Mouse (Mus musculus) MEL (cell line): Measurements from ENCODE around the gene Nfix. TPM values are rescaled to one million over a fixed set of nuclear protein-coding genes. Genes with fewer than 3 reads are reported as not detected.

Source experiments
- DNase-seq: peaks from one replicate; pipeline ENCODE4 v3.0.0; 2011; ENCODE audit warnings: low read depth, low spot score
- H3K27ac ChIP-seq: 2 replicates; pipeline ENCODE4 v1.5.1; 2012; ENCODE audit warnings: low read depth, mild to moderate bottlenecking, control low read depth, low read length, moderate library complexity; ENCODE audit not compliant: control insufficient read depth
- H3K27me3 ChIP-seq, 2 experiments: fragments of 150-350 bp in 1 of 2; sonication (generic) in 1 of 2; 2 replicates each; pipeline ENCODE4 v1.6.1; 2012; ENCODE audit warnings: low read length in 2 of 2, mild to moderate bottlenecking in 2 of 2, improper control_type of control experiment in 1 of 2, moderate library complexity in 1 of 2; ENCODE audit not compliant: insufficient read depth in 2 of 2, control insufficient read depth in 1 of 2
- H3K36me3 ChIP-seq, 2 experiments: 2 replicates each; pipeline ENCODE4 v1.6.1; 2012 to 2014; ENCODE audit warnings: low read length in 2 of 2, improper control_type of control experiment in 1 of 2, inconsistent platforms in 1 of 2, mild to moderate bottlenecking in 1 of 2; ENCODE audit not compliant: insufficient read depth in 2 of 2, control insufficient read depth in 1 of 2
- H3K4me1 ChIP-seq, 2 experiments: fragments of 150-350 bp in 1 of 2; sonication (generic) in 1 of 2; 2 replicates each; pipeline ENCODE4 v1.6.1; 2012; ENCODE audit warnings: low read length in 2 of 2, improper control_type of control experiment in 1 of 2, mild to moderate bottlenecking in 1 of 2; ENCODE audit not compliant: insufficient read depth in 2 of 2, control insufficient read depth in 1 of 2
- H3K4me3 ChIP-seq, 2 experiments: fragments of 150-350 bp in 1 of 2; sonication (generic) in 1 of 2; 2 replicates each; pipeline ENCODE4 v1.5.1; 2012; ENCODE audit warnings: low read depth in 2 of 2, low read length in 2 of 2, mild to moderate bottlenecking in 2 of 2, moderate library complexity in 2 of 2, control low read depth in 1 of 2, improper control_type of control experiment in 1 of 2; ENCODE audit not compliant: control insufficient read depth in 1 of 2, insufficient read depth in 1 of 2
- H3K79me2 ChIP-seq: 2 replicates; pipeline ENCODE4 v1.6.1; 2012; ENCODE audit warnings: mild to moderate bottlenecking, low read length, moderate library complexity; ENCODE audit not compliant: control insufficient read depth, poor library complexity, insufficient read depth
- H3K9ac ChIP-seq: 2 replicates; pipeline ENCODE4 v1.6.1; 2012; ENCODE audit warnings: low read depth, mild to moderate bottlenecking, control low read depth, low read length, moderate library complexity; ENCODE audit not compliant: control insufficient read depth, poor library complexity, severe bottlenecking
- H3K9me3 ChIP-seq: fragments of 150-350 bp; sonication (generic); replicated peaks from 2 replicates; pipeline ENCODE4 v1.6.1; 2012; ENCODE audit warnings: mild to moderate bottlenecking, low read length, improper control_type of control experiment, moderate library complexity; ENCODE audit not compliant: insufficient read depth
- BHLHE40 ChIP-seq: IDR thresholded peaks from 2 replicates; pipeline ENCODE4 v1.6.1; 2012; ENCODE audit warnings: low read depth, mild to moderate bottlenecking, inconsistent platforms, low read length, improper control_type of control experiment, borderline replicate concordance
- CHD2 ChIP-seq: IDR thresholded peaks from 2 replicates; pipeline ENCODE4 v1.6.1; 2011; ENCODE audit warnings: low read length, improper control_type of control experiment
- ELF1 ChIP-seq: IDR thresholded peaks from 2 replicates; pipeline ENCODE4 v1.6.1; 2014; ENCODE audit warnings: low read depth, mild to moderate bottlenecking, inconsistent platforms, low read length, improper control_type of control experiment, moderate library complexity
- EP300 ChIP-seq, 2 experiments: IDR thresholded peaks; 2 replicates each; pipeline ENCODE4 v1.6.1; 2011; ENCODE audit warnings: improper control_type of control experiment in 2 of 2, low read length in 2 of 2, low read depth in 1 of 2, mild to moderate bottlenecking in 1 of 2
- GABPA ChIP-seq: IDR thresholded peaks from 2 replicates; pipeline ENCODE4 v1.6.1; 2012; ENCODE audit warnings: low read depth, mild to moderate bottlenecking, inconsistent platforms, low read length, improper control_type of control experiment, moderate library complexity
- JUND ChIP-seq: IDR thresholded peaks from 2 replicates; pipeline ENCODE4 v1.6.1; 2011; ENCODE audit warnings: low read depth, mild to moderate bottlenecking, improper control_type of control experiment, low read length
- KAT2A ChIP-seq: conservative IDR thresholded peaks from 2 replicates; pipeline ENCODE4 v1.6.1; 2012; ENCODE audit warnings: low read depth, low read length, improper control_type of control experiment, inconsistent platforms
- MAFK ChIP-seq: IDR thresholded peaks from 2 replicates; pipeline ENCODE4 v1.6.1; 2011; ENCODE audit warnings: low read depth, mild to moderate bottlenecking, low read length, improper control_type of control experiment, borderline replicate concordance
- MAX ChIP-seq: IDR thresholded peaks from 2 replicates; pipeline ENCODE4 v1.6.1; 2011; ENCODE audit warnings: low read length, improper control_type of control experiment
- MAZ ChIP-seq: IDR thresholded peaks from 2 replicates; pipeline ENCODE4 v1.6.1; 2012; ENCODE audit warnings: low read depth, mild to moderate bottlenecking, inconsistent platforms, low read length, improper control_type of control experiment
- MYC ChIP-seq: IDR thresholded peaks from 2 replicates; pipeline ENCODE4 v1.6.1; 2011; ENCODE audit warnings: low read depth, mild to moderate bottlenecking, low read length, improper control_type of control experiment, moderate library complexity
- NRF1 ChIP-seq: IDR thresholded peaks from 2 replicates; pipeline ENCODE4 v1.6.1; 2014; ENCODE audit warnings: low read depth, mild to moderate bottlenecking, inconsistent platforms, low read length, improper control_type of control experiment, moderate library complexity; ENCODE audit not compliant: poor library complexity, insufficient read depth, severe bottlenecking
- POLR2AphosphoS2 ChIP-seq: IDR thresholded peaks from 2 replicates; pipeline ENCODE4 v1.6.1; 2011; ENCODE audit warnings: low read length, improper control_type of control experiment
- POLR2AphosphoS5 ChIP-seq: IDR thresholded peaks from 2 replicates; pipeline ENCODE4 v1.6.1; 2012; ENCODE audit warnings: low read depth, borderline replicate concordance, mild to moderate bottlenecking, inconsistent platforms, low read length, moderate library complexity, mixed read lengths
- RAD21 ChIP-seq: IDR thresholded peaks from 2 replicates; pipeline ENCODE4 v1.6.1; 2011; ENCODE audit warnings: mild to moderate bottlenecking, low read depth, low read length, improper control_type of control experiment
- TBP ChIP-seq: IDR thresholded peaks from 2 replicates; pipeline ENCODE4 v1.8.0; 2011; ENCODE audit warnings: low read depth, low read length, improper control_type of control experiment
- ZC3H11A ChIP-seq: IDR thresholded peaks from 2 replicates; pipeline ENCODE4 v1.6.1; 2012; ENCODE audit warnings: low read depth, mild to moderate bottlenecking, inconsistent platforms, low read length, improper control_type of control experiment
- ZKSCAN1 ChIP-seq: IDR thresholded peaks from 2 replicates; pipeline ENCODE4 v1.6.1; 2012; ENCODE audit warnings: low read depth, mild to moderate bottlenecking, inconsistent platforms, low read length, improper control_type of control experiment, moderate library complexity
- ZMIZ1 ChIP-seq: IDR thresholded peaks from 2 replicates; pipeline ENCODE4 v1.6.1; 2012; ENCODE audit warnings: low read depth, mild to moderate bottlenecking, inconsistent platforms, low read length, improper control_type of control experiment, moderate library complexity
- polyA plus RNA-seq, 2 experiments: library from polyadenylated mRNA; stranded (reverse) in 1 of 2; unstranded in 1 of 2; fragments of >175 nt in 1 of 2; fragments of >200 nt in 1 of 2; gene quantifications; 2 replicates each; pipeline versions ENCODE4 v1.2.1 to v1.2.4; 2012; ENCODE audit warnings: low replicate concordance in 2 of 2, low read depth in 1 of 2; ENCODE audit not compliant: insufficient read length in 2 of 2, insufficient read depth in 1 of 2, missing spikeins in 1 of 2
- total RNA-seq: library from RNA; depleted of rRNA; stranded (reverse); fragments of 300-350 nt; gene quantifications from 2 replicates; pipeline ENCODE4 v1.2.3, GENCODE M21; 2012

Nfix gene
- total and polyA plus RNA-seq, 3 experiments: 14.4 to 29.1 TPM; not detected in 1

- TF ChIP-seq CHD2: no peak
- TF ChIP-seq EP300 (IDR thresholded peaks at IDR 0.05; ENCODE audit: low read depth in 1 of 2, low read length in 2 of 2): no peak
- TF ChIP-seq MYC: no peak
- no peak for TF ChIP-seq ZKSCAN1
These were observed 113.7 kb downstream of the Nfix start, which contains the start of gene Trmt1 (continued) for GRCm38 (mm10) chr8:84686191-84687002.

- H3K9me3 ChIP-seq: no peaks in the 10 kb centered on the region
- H3K27me3 ChIP-seq: no peaks in the 10 kb centered on the region
- DNase-seq: no peak
- H3K79me2 ChIP-seq: peaks cover 76% of the 10 kb centered on the region
- H3K27ac ChIP-seq: no peak overlapping the region
- H3K4me1 ChIP-seq: peaks cover 0 to 7% of the 10 kb centered on the region in 2 experiments; a peak in 2 of 4 replicates
- H3K36me3 ChIP-seq: peaks cover 5 to 10% of the 10 kb centered on the region in 2 experiments; a peak in 3 of 4 replicates
- no peak overlapping the region for H3K4me3 ChIP-seq
- no peak for TF ChIP-seq MYC
- no peak for TF ChIP-seq MAFK
- TF ChIP-seq MAX: no peak
- TF ChIP-seq GABPA: no peak
- TF ChIP-seq KAT2A: no peak
- TF ChIP-seq ZMIZ1: no peak
- TF ChIP-seq NRF1: no peak
- no peak for TF ChIP-seq POLR2AphosphoS2
- no peak for TF ChIP-seq JUND
- no peak for TF ChIP-seq CHD2
- no peak for TF ChIP-seq TBP
- TF ChIP-seq RAD21: no peak
- TF ChIP-seq MAZ: no peak
- no peak for TF ChIP-seq ELF1
- no peak for TF ChIP-seq POLR2AphosphoS5
- no peak for TF ChIP-seq ZC3H11A
- no peak for TF ChIP-seq BHLHE40
- H3K9ac ChIP-seq: no peak overlapping the region
These were observed 115.6 kb downstream of the Nfix start for GRCm38 (mm10) chr8:84684537-84684936.
